Mouse (Mus musculus): Measurements from ENCODE around the gene Rplp2. TPM values are rescaled to one million over a fixed set of nuclear protein-coding genes. Genes with fewer than 3 reads are reported as not detected.
A peak's percentile ranks its signal among the peaks of the same experiment; 100 is the strongest.
"Not testable (repeated sequence)": the region's sequence is repeated elsewhere in the genome, so short reads cannot be mapped to it uniquely, and the experiment has no call there.

Gene Rplp2
- 867 and 941 TPM in 2 replicates for polyA plus RNA-seq (2016; fragmentation: Nextera tagmentation; extraction: Ambion mirVana)

- peaks cover 40% of the 10 kb centered on the region for H3K36me3 ChIP-seq
- H3K4me1 ChIP-seq (replicated peaks): peaks cover 27% of the 10 kb centered on the region
- H3K27ac ChIP-seq (ENCODE audit: poor library complexity, severe bottlenecking): peak within 1 kb of the TSS; percentile 83
- H3K27me3 ChIP-seq (replicated peaks): no peaks in the 10 kb centered on the region
- no peaks in the 10 kb centered on the region for H3K9me3 ChIP-seq (replicated peaks)
- peak within 1 kb of the TSS; percentile 75 for H3K4me2 ChIP-seq
- peak within 1 kb of the TSS; percentile 99 for H3K9ac ChIP-seq
- H3K4me3 ChIP-seq: peak within 1 kb of the TSS; percentile 98
- peak; percentile 91 for ATAC-seq (ENCODE audit: insufficient number of reproducible peaks, low FRiP score)
- WGBS: under 1% methylated on average over 63 of the region's 63 CpGs
Observed at GRCm38 (mm10) chr7:141447110-141447991, at the start of gene Rplp2. Gene Rplp2 (plus strand): TSS chr7:141447370.

DNA sequence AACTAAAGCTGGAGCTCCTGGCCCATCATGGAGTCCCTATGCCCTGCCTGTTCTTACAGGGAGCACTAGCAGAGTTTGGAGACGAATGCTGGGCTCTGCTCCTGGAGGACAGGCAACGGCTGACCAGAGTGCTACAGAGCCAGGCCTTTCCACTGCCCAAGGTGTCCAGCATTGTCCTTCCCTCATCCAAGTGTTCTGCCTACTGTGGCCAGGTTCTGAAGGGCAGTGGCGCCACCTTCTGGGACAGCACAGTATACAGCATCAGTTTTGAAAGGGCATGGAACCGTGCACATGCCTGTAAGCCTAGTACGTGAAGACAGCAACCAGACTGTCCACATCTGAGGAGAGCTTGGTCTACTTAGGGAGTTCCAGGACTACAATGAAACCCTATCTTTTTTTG is 43.9 kb upstream of the Rplp2 start:
- no peaks in the 10 kb centered on the region for H3K4me1 ChIP-seq (replicated peaks)
- no peaks in the 10 kb centered on the region for H3K9me3 ChIP-seq (replicated peaks)
- 46% methylated on average over 5 of the region's 5 CpGs for WGBS
- H3K27me3 ChIP-seq (replicated peaks): no peaks in the 10 kb centered on the region
- no peak overlapping the region for H3K27ac ChIP-seq (ENCODE audit: poor library complexity, severe bottlenecking)
- H3K4me2 ChIP-seq: no peak overlapping the region
- no peak overlapping the region for H3K9ac ChIP-seq
- H3K4me3 ChIP-seq: no peak overlapping the region
- H3K36me3 ChIP-seq: peaks cover 66% of the 10 kb centered on the region
- ATAC-seq (ENCODE audit: insufficient number of reproducible peaks, low FRiP score): peak; percentile 37

GRCm38 (mm10) chr7:141405466-141405865 is 41.7 kb upstream of the Rplp2 start:
- Histone ChIP-seq H3K27ac (ENCODE audit: poor library complexity, severe bottlenecking) (no peak overlapping the region), H3K36me3 (peaks cover 63% of the 10 kb centered on the region), H3K4me1 (replicated peaks) (peaks cover 5% of the 10 kb centered on the region), H3K4me2 (no peak overlapping the region), H3K9me3 (replicated peaks) (no peaks in the 10 kb centered on the region), H3K4me3 (no peak overlapping the region), H3K27me3 (replicated peaks) (no peaks in the 10 kb centered on the region), H3K9ac (no peak overlapping the region)
- ATAC-seq (ENCODE audit: insufficient number of reproducible peaks, low FRiP score): no peak
- 73% methylated on average over 4 of the region's 4 CpGs for WGBS

GRCm38 (mm10) chr7:141407670-141408069 is 39.5 kb upstream of the Rplp2 start:
- H3K4me1 ChIP-seq (replicated peaks); H3K9ac ChIP-seq; H3K27me3 ChIP-seq (replicated peaks); H3K27ac ChIP-seq (ENCODE audit: poor library complexity, severe bottlenecking); ATAC-seq (ENCODE audit: insufficient number of reproducible peaks, low FRiP score); H3K4me2 ChIP-seq; H3K4me3 ChIP-seq; H3K9me3 ChIP-seq (replicated peaks): not testable (repeated sequence)
- peaks cover 45% of the 10 kb centered on the region for H3K36me3 ChIP-seq
- 92% methylated on average over 7 of the region's 7 CpGs for WGBS

DNA sequence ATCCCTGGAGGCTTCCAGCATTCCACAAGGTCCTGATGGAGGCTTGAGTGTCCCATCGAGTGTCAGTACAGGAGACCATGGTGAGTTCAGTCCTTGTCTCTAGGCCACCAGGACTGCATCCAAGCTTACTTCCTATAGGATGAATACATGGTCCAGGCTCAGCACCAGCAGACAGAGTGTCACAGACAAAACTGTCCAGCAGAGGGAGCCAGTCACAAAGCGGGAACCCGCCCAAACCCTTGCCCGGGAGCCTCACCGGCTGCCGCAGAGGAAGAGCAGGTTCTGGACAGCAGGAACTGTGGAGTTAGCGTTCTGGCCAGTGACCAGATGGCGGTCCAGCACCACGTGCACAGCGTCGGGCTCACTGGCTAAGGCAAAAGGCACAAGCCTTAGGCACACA is 38.3 kb upstream of the Rplp2 start:
- peaks cover 33% of the 10 kb centered on the region for H3K36me3 ChIP-seq
- no peak overlapping the region for H3K27ac ChIP-seq (ENCODE audit: poor library complexity, severe bottlenecking)
- no peaks in the 10 kb centered on the region for H3K9me3 ChIP-seq (replicated peaks)
- peak overlapping the region; percentile 37 for H3K9ac ChIP-seq
- H3K4me2 ChIP-seq: peak overlapping the region; percentile 9; the same call in 1 of the 2 replicates
- peaks cover 12% of the 10 kb centered on the region for H3K4me1 ChIP-seq (replicated peaks)
- 17% methylated on average over 11 of the region's 11 CpGs for WGBS
- no peaks in the 10 kb centered on the region for H3K27me3 ChIP-seq (replicated peaks)
- no peak overlapping the region for H3K4me3 ChIP-seq
- peak; percentile 63; the same call in 1 of the 2 replicates for ATAC-seq (ENCODE audit: insufficient number of reproducible peaks, low FRiP score)

DNA sequence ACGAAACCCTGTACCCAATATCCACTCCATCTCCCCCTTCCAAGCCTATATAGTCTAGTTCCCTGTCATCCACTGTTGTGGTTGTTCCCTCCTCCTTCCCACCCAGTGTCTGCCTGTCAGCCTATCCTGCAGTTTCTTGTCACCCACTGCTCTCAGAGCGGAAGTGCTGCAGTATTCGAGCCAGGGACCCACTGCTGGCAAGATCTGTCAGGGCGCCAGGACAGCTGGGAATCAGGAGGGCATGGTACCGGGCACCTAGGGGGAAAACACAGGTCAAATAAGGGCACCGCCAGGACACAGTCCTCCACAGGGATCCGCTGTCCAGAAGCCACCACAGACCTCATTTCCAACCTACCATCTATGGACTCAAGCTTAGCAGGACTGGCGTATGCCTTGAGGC is 36.5 kb upstream of the Rplp2 start:
- Histone ChIP-seq H3K4me2 (no peak overlapping the region), H3K9me3 (replicated peaks) (no peaks in the 10 kb centered on the region), H3K36me3 (peaks cover 31% of the 10 kb centered on the region), H3K4me3 (no peak overlapping the region), H3K27ac (ENCODE audit: poor library complexity, severe bottlenecking) (no peak overlapping the region), H3K4me1 (replicated peaks) (peaks cover 12% of the 10 kb centered on the region), H3K9ac (no peak overlapping the region), H3K27me3 (replicated peaks) (no peaks in the 10 kb centered on the region)
- ATAC-seq (ENCODE audit: insufficient number of reproducible peaks, low FRiP score): no peak
- WGBS: 82% methylated on average over 8 of the region's 8 CpGs

- Histone ChIP-seq H3K4me2 (no peak overlapping the region), H3K4me3 (no peak overlapping the region), H3K9ac (no peak overlapping the region), H3K9me3 (replicated peaks) (no peaks in the 10 kb centered on the region), H3K36me3 (peaks cover 31% of the 10 kb centered on the region), H3K27me3 (replicated peaks) (no peaks in the 10 kb centered on the region), H3K4me1 (replicated peaks) (peaks cover 12% of the 10 kb centered on the region), H3K27ac (ENCODE audit: poor library complexity, severe bottlenecking) (no peak overlapping the region)
- no peak for ATAC-seq (ENCODE audit: insufficient number of reproducible peaks, low FRiP score)
- WGBS: 95% methylated on average over 1 of the region's 1 CpGs
Observed at GRCm38 (mm10) chr7:141411667-141412066, 35.5 kb upstream of the Rplp2 start.

GRCm38 (mm10) chr7:141413331-141413730 is 33.8 kb upstream of the Rplp2 start:
- H3K9me3 ChIP-seq (replicated peaks): no peaks in the 10 kb centered on the region
- peak overlapping the region; percentile 80 for H3K27ac ChIP-seq (ENCODE audit: poor library complexity, severe bottlenecking)
- H3K4me2 ChIP-seq: peak overlapping the region; percentile 89
- H3K9ac ChIP-seq: peak overlapping the region; percentile 85
- H3K4me3 ChIP-seq: peak overlapping the region; percentile 75
- H3K36me3 ChIP-seq: peaks cover 22% of the 10 kb centered on the region
- peaks cover 12% of the 10 kb centered on the region for H3K4me1 ChIP-seq (replicated peaks)
- ATAC-seq (ENCODE audit: insufficient number of reproducible peaks, low FRiP score): peak; percentile 9; the same call in 1 of the 2 replicates
- WGBS: 3% methylated on average over 16 of the region's 16 CpGs
- 0 out of 2 replicates have a peak, but pooled peaks cover 4% of the 10 kb centered on the region for H3K27me3 ChIP-seq (replicated peaks)

DNA sequence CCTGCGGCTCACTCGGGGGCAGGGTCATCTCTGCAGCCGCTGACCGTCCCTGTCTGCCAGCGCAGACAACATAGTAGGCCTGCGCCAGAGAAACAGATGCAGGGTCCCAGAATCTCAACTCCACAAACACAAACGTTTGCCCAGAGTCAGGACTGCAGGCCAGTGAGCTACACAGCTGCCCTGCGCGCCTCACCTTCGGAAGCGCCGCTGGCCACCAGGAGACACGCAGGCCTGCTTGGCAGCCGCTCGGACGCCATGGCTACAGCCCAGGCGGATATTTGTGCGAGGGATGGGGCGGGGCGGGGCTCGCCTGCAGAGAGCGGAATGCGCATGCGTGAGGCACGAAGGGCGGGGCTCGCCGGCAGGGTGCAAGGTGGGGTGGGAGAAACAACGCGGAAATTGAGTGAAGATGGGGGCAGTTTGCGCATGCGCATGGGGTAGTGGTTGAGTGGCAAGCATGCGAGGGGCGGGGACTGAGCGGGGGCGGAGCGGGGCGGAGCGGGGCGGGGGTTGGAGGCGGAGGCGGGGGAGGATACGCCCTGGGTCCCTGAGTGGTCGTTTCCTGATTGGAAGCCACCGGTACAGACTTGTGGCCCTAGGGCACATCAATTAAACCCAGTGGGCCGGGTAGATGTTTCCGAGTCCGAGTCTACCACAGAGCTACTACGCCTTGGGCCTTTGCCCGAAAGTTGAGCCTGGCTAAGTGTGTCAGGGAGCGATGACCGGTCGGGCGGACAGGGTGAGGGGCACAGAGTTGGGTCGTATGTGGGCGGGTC is 33.2 kb upstream of the Rplp2 start, which contains the start of gene Gatd1:
Gatd1 (minus strand) TSS at position 328 of the 776 bp plus-strand sequence.
- peak; percentile 96 for ATAC-seq (ENCODE audit: insufficient number of reproducible peaks, low FRiP score)
- peaks cover 11% of the 10 kb centered on the region for H3K4me1 ChIP-seq (replicated peaks)
- under 1% methylated on average over 52 of the region's 56 CpGs for WGBS
- peak within 1 kb of the TSS; percentile 80 for H3K27ac ChIP-seq (ENCODE audit: poor library complexity, severe bottlenecking)
- 0 out of 2 replicates have a peak, but pooled peaks cover 7% of the 10 kb centered on the region for H3K27me3 ChIP-seq (replicated peaks)
- H3K4me3 ChIP-seq: peak within 1 kb of the TSS; percentile 75
- peak within 1 kb of the TSS; percentile 89 for H3K4me2 ChIP-seq
- no peaks in the 10 kb centered on the region for H3K9me3 ChIP-seq (replicated peaks)
- peak within 1 kb of the TSS; percentile 85 for H3K9ac ChIP-seq
- peaks cover 17% of the 10 kb centered on the region for H3K36me3 ChIP-seq

DNA sequence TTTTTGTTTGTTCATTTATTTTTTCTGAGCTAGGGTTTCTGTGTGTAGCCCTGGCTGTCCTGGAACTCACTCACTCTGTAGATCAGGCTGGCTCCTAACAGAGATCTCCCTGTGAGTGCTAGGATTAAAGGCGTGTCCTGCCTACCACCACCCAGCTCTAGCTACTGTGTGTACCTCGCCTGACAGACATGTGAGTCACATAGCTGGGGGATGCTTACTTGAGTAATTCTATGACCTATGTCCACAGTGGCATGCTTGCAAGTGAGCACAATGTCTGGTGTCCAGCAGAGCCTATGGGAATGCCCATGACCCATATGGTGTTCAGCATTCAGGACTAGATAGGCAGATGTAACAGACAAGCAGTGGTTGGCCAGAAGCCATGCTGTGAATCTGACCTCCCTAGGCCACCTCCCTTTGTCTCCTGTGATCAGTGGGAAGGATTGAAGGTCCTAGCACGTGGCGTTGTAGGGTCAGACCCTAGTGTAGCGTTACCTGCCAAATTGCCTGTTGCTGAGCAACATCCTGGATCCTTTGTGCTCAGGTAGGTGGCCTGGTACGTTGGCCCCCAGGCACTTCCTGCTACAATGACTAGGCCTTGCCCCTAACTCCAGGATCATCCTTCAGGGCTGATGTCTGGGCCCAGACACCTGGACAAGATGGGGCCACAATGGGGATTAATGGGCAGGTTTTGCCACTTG is 30.9 kb upstream of the Rplp2 start:
- H3K4me1 ChIP-seq (replicated peaks): peaks cover 7% of the 10 kb centered on the region
- H3K9me3 ChIP-seq (replicated peaks): no peaks in the 10 kb centered on the region
- H3K9ac ChIP-seq: no peak overlapping the region
- H3K4me3 ChIP-seq: no peak overlapping the region
- H3K27me3 ChIP-seq (replicated peaks): 0 out of 2 replicates have a peak, but pooled peaks cover 7% of the 10 kb centered on the region
- no peak for ATAC-seq (ENCODE audit: insufficient number of reproducible peaks, low FRiP score)
- no peak overlapping the region for H3K4me2 ChIP-seq
- no peaks in the 10 kb centered on the region for H3K36me3 ChIP-seq
- no peak overlapping the region for H3K27ac ChIP-seq (ENCODE audit: poor library complexity, severe bottlenecking)
- WGBS: 79% methylated on average over 6 of the region's 6 CpGs

All from heart, embryonic 12.5 days (tissue).